Comparison of ENCODE assay signal across 8 mouse cellular contexts in the genomic region with DNA sequence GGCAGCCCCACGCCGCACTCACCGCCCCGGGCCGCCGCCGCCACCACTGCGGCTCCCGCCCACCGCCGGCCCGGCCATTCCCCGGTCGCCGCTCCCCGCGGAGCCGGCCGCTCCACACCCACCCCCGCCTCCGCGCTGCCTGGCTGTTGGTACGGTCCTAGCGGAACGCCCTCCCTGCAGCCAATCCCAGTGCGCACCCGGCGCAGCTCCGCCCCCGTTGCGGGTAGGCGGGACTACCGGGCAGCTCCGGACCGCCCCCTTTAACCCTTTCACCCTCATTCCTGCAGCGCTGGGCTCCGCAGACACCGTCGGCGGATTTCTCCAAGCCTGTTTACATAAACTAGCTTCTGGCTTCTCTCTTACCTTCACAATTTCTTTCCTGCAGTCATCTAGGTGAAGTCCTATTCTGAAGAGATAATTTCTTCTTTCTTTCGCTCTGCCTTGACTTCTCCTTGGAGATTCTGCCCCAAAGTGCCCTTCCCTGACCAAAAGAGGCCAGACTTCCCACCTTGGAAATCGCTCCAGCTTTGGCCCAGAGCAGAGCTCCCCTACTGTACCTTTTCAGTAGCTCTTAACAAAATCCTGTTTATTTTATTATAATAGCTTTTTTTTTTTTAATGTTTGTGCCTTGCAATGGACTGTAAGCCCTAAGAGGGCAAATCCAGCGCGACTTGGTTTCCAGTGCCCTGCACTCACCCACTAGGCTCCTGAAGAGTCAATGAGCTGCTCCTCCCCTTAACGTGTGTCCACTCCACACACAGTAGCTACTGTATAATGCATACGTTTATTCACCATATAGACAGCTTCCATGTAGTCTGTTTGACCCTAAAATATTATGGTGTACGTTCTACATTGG. TPM values are rescaled to one million over a fixed set of nuclear protein-coding genes. Genes with fewer than 3 reads are reported as not detected.
A peak's percentile ranks its signal among the peaks of the same experiment; 100 is the strongest.
DNase-seq lines count a peak whose midpoint lies in the region; ATAC-seq lines count a peak whose summit lies in the region.

A gene (minus strand): TSS at position 137 of the 856 bp plus-strand sequence.

- peak within 1 kb of the TSS; percentile 94 for H3K27ac ChIP-seq in heart, embryonic 13.5 days (replicated peaks)
- H3K27ac ChIP-seq in liver, embryonic 12.5 days: peak within 1 kb of the TSS; percentile 91
- peak within 1 kb of the TSS; percentile 94 for H3K27ac ChIP-seq in stomach, embryonic 15.5 days

- peaks cover 14% of the 10 kb centered on the region; the same call in 1 of the 2 replicates for H3K27me3 ChIP-seq in heart, embryonic 13.5 days (replicated peaks)
- H3K27me3 ChIP-seq in liver, embryonic 12.5 days (replicated peaks): peaks cover 12% of the 10 kb centered on the region; the same call in 1 of the 2 replicates
- no peaks in the 10 kb centered on the region for H3K27me3 ChIP-seq in stomach, embryonic 15.5 days (replicated peaks)

- peak; percentile 93 for ATAC-seq in erythroid progenitor cell, adult 5-6 weeks (replicated peaks; ENCODE audit: low FRiP score, poor library complexity, severe bottlenecking)
- peak; percentile 95 for ATAC-seq in heart, embryonic 13.5 days (ENCODE audit: extremely low read depth, insufficient number of reproducible peaks, low FRiP score, low TSS enrichment)
- peak; percentile 96 for ATAC-seq in liver, embryonic 12.5 days
- ATAC-seq in stomach, embryonic 15.5 days (ENCODE audit: insufficient read depth, low FRiP score, low read depth): peak; percentile 98

- H3K9me3 ChIP-seq in heart, embryonic 13.5 days: no peaks in the 10 kb centered on the region
- H3K9me3 ChIP-seq in liver, embryonic 12.5 days (replicated peaks): no peaks in the 10 kb centered on the region
- no peaks in the 10 kb centered on the region for H3K9me3 ChIP-seq in stomach, embryonic 15.5 days

- H3K4me1 ChIP-seq in heart, embryonic 13.5 days: peaks cover 30% of the 10 kb centered on the region
- peaks cover 56% of the 10 kb centered on the region for H3K4me1 ChIP-seq in liver, embryonic 12.5 days
- peaks cover 11% of the 10 kb centered on the region; the same call in 1 of the 2 replicates for H3K4me1 ChIP-seq in stomach, embryonic 15.5 days

- under 1% methylated on average over 45 of the region's 47 CpGs for WGBS in heart, embryonic 13.5 days
- 3% methylated on average over 37 of the region's 47 CpGs for WGBS in liver, embryonic 12.5 days (ENCODE audit: insufficient replicate concordance)
- WGBS in stomach, embryonic 15.5 days: under 1% methylated on average over 44 of the region's 47 CpGs

- peak within 1 kb of the TSS; percentile 95 for H3K9ac ChIP-seq in heart, embryonic 13.5 days
- peak within 1 kb of the TSS; percentile 95 for H3K9ac ChIP-seq in liver, embryonic 12.5 days
- H3K9ac ChIP-seq in stomach, embryonic 15.5 days: peak within 1 kb of the TSS; percentile 86

- no peaks in the 10 kb centered on the region for H3K36me3 ChIP-seq in heart, embryonic 13.5 days
- H3K36me3 ChIP-seq in liver, embryonic 12.5 days: peaks cover 14% of the 10 kb centered on the region
- no peaks in the 10 kb centered on the region for H3K36me3 ChIP-seq in stomach, embryonic 15.5 days

- peak within 1 kb of the TSS; percentile 95 for H3K4me3 ChIP-seq in heart, embryonic 13.5 days
- peak within 1 kb of the TSS; percentile 97 for H3K4me3 ChIP-seq in liver, embryonic 12.5 days
- peak within 1 kb of the TSS; percentile 94 for H3K4me3 ChIP-seq in stomach, embryonic 15.5 days (replicated peaks)

- peak within 1 kb of the TSS; percentile 85 for H3K4me2 ChIP-seq in heart, embryonic 13.5 days
- peak within 1 kb of the TSS; percentile 83 for H3K4me2 ChIP-seq in liver, embryonic 12.5 days
- H3K4me2 ChIP-seq in stomach, embryonic 15.5 days: peak within 1 kb of the TSS; percentile 79

- peak; percentile 94 for DNase-seq in CD4-positive helper T cell, adult 2 months (ENCODE audit: low read depth, low spot score)
- DNase-seq in brain, embryonic 18.5 days (ENCODE audit: low read depth, low spot score): peak; percentile 91
- DNase-seq in kidney, postnatal 10 days: peak; percentile 98
- peak; percentile 92 to 95 for DNase-seq in natural killer cell, adult 2 months (ENCODE audit: low spot score in 2 of 2)

RNA-seq across cellular contexts. Expression of the gene that starts here (rescaled TPM):
- total RNA-seq in erythroid progenitor cell, adult 5-6 weeks (2015; ENCODE audit: low replicate concordance): 23.9 and 25.6 TPM in 2 replicates
- total RNA-seq in erythroid progenitor cell, adult 5-6 weeks (2017; ENCODE audit: low replicate concordance): 39.8 and 41.6 TPM in 2 replicates
- 20.2 and 21.4 TPM in 2 replicates for polyA plus RNA-seq in heart, embryonic 13.5 days (2015; fragmentation: Nextera tagmentation; extraction: Ambion mirVana)
- 15.5 and 17.1 TPM in 2 replicates for polyA plus RNA-seq in liver, embryonic 12.5 days (2016; fragmentation: Nextera tagmentation; extraction: Ambion mirVana)
- polyA plus RNA-seq in stomach, embryonic 15.5 days (2015; fragmentation: Nextera tagmentation; extraction: Ambion mirVana): 34.0 and 37.8 TPM in 2 replicates

Comparison
In these comparisons a context has a peak if more than half of its experiments do, and no peak if none do; other contexts are left out.
1. Peak in every context shown above with its lines: DNase-seq, ATAC-seq, H3K4me3 ChIP-seq and H3K27ac ChIP-seq.